Mouse (Mus musculus): Measurements from ENCODE around the gene Rasgrp3. TPM values are rescaled to one million over a fixed set of nuclear protein-coding genes. Genes with fewer than 3 reads are reported as not detected.
A peak's percentile ranks its signal among the peaks of the same experiment; 100 is the strongest.

Gene Rasgrp3
- polyA plus RNA-seq, 1 experiment from 2014 or later, result 5.5 TPM

- Histone ChIP-seq H3K27ac (ENCODE audit: low read depth, low read length) (no peak overlapping the region), H3K4me3 (ENCODE audit: low read depth, low read length) (no peak overlapping the region), H3K36me3 (ENCODE audit: control insufficient read depth, insufficient read depth, low read length) (no peaks in the 10 kb centered on the region), H3K9me3 (ENCODE audit: control insufficient read depth, low read length) (no peaks in the 10 kb centered on the region), H3K4me2 (no peak overlapping the region), H3K27me3 (ENCODE audit: control insufficient read depth, insufficient read depth, low read length) (no peaks in the 10 kb centered on the region), H3K4me1 (ENCODE audit: control insufficient read depth, insufficient read depth, low read length) (no peaks in the 10 kb centered on the region), H3K9ac (ENCODE audit: low read length) (no peak overlapping the region)
- DNase-seq (ENCODE audit: low spot score, missing footprints) (peak; percentile 81), ATAC-seq (ENCODE audit: low FRiP score) (0 out of 2 replicates have a peak, but pooled peaks have one; percentile 24)
- WGBS, result 20% methylated on average over 15 of the region's 15 CpGs
Measured at GRCm38 (mm10) chr17:75464983-75465634, 29.4 kb downstream of the Rasgrp3 start.

- ATAC-seq (ENCODE audit: low FRiP score), result no peak
- Histone ChIP-seq H3K4me3 (ENCODE audit: low read depth, low read length) (no peak overlapping the region), H3K4me2 (no peak overlapping the region)
Measured at GRCm38 (mm10) chr17:75465635-75465997, 29.9 kb downstream of the Rasgrp3 start.

GRCm38 (mm10) chr17:75466948-75467347 lies 31.3 kb downstream of the Rasgrp3 start:
- ATAC-seq (ENCODE audit: low FRiP score) (no peak), DNase-seq (ENCODE audit: low spot score, missing footprints) (no peak)
- Histone ChIP-seq H3K4me1 (ENCODE audit: control insufficient read depth, insufficient read depth, low read length) (no peaks in the 10 kb centered on the region), H3K36me3 (ENCODE audit: control insufficient read depth, insufficient read depth, low read length) (no peaks in the 10 kb centered on the region), H3K4me2 (no peak overlapping the region), H3K4me3 (ENCODE audit: low read depth, low read length) (no peak overlapping the region), H3K27ac (ENCODE audit: low read depth, low read length) (no peak overlapping the region), H3K9ac (ENCODE audit: low read length) (no peak overlapping the region), H3K27me3 (ENCODE audit: control insufficient read depth, insufficient read depth, low read length) (no peaks in the 10 kb centered on the region), H3K9me3 (ENCODE audit: control insufficient read depth, low read length) (no peaks in the 10 kb centered on the region)
- 87% methylated on average over 4 of the region's 4 CpGs for WGBS

More at GRCm38 (mm10) chr17:75465635-75465997, 29.9 kb downstream of the Rasgrp3 start:
- H3K27me3 ChIP-seq (ENCODE audit: control insufficient read depth, insufficient read depth, low read length), result no peaks in the 10 kb centered on the region
- no peak overlapping the region for H3K27ac ChIP-seq (ENCODE audit: low read depth, low read length)
- no peaks in the 10 kb centered on the region for H3K9me3 ChIP-seq (ENCODE audit: control insufficient read depth, low read length)
- H3K36me3 ChIP-seq (ENCODE audit: control insufficient read depth, insufficient read depth, low read length), result no peaks in the 10 kb centered on the region
- no peak overlapping the region for H3K9ac ChIP-seq (ENCODE audit: low read length)
- no peaks in the 10 kb centered on the region for H3K4me1 ChIP-seq (ENCODE audit: control insufficient read depth, insufficient read depth, low read length)
- DNase-seq (ENCODE audit: low spot score, missing footprints), result peak; percentile 84
- WGBS, result 77% methylated on average over 14 of the region's 14 CpGs

GRCm38 (mm10) chr17:75467526-75467925 lies 31.8 kb downstream of the Rasgrp3 start:
- 86% methylated on average over 2 of the region's 2 CpGs for WGBS

GRCm38 (mm10) chr17:75468479-75469114 lies 32.9 kb downstream of the Rasgrp3 start:
- WGBS, result 91% methylated on average over 10 of the region's 10 CpGs
- Histone ChIP-seq H3K4me2 (no peak overlapping the region), H3K4me3 (ENCODE audit: low read depth, low read length) (no peak overlapping the region), H3K9me3 (ENCODE audit: control insufficient read depth, low read length) (no peaks in the 10 kb centered on the region), H3K4me1 (ENCODE audit: control insufficient read depth, insufficient read depth, low read length) (no peaks in the 10 kb centered on the region), H3K27me3 (ENCODE audit: control insufficient read depth, insufficient read depth, low read length) (no peaks in the 10 kb centered on the region), H3K9ac (ENCODE audit: low read length) (no peak overlapping the region), H3K27ac (ENCODE audit: low read depth, low read length) (no peak overlapping the region), H3K36me3 (ENCODE audit: control insufficient read depth, insufficient read depth, low read length) (no peaks in the 10 kb centered on the region)
- ATAC-seq (ENCODE audit: low FRiP score) (no peak), DNase-seq (ENCODE audit: low spot score, missing footprints) (no peak)

More at GRCm38 (mm10) chr17:75467526-75467925, 31.8 kb downstream of the Rasgrp3 start:
- Histone ChIP-seq H3K27me3 (ENCODE audit: control insufficient read depth, insufficient read depth, low read length) (no peaks in the 10 kb centered on the region), H3K4me1 (ENCODE audit: control insufficient read depth, insufficient read depth, low read length) (no peaks in the 10 kb centered on the region), H3K9ac (ENCODE audit: low read length) (no peak overlapping the region), H3K27ac (ENCODE audit: low read depth, low read length) (no peak overlapping the region), H3K36me3 (ENCODE audit: control insufficient read depth, insufficient read depth, low read length) (no peaks in the 10 kb centered on the region), H3K9me3 (ENCODE audit: control insufficient read depth, low read length) (no peaks in the 10 kb centered on the region), H3K4me2 (no peak overlapping the region), H3K4me3 (ENCODE audit: low read depth, low read length) (no peak overlapping the region)
- no peak for ATAC-seq (ENCODE audit: low FRiP score)
- no peak for DNase-seq (ENCODE audit: low spot score, missing footprints)

- 87% methylated on average over 6 of the region's 6 CpGs for WGBS
- Histone ChIP-seq H3K27ac (ENCODE audit: low read depth, low read length) (no peak overlapping the region), H3K4me1 (ENCODE audit: control insufficient read depth, insufficient read depth, low read length) (no peaks in the 10 kb centered on the region), H3K9ac (ENCODE audit: low read length) (no peak overlapping the region), H3K27me3 (ENCODE audit: control insufficient read depth, insufficient read depth, low read length) (no peaks in the 10 kb centered on the region), H3K9me3 (ENCODE audit: control insufficient read depth, low read length) (no peaks in the 10 kb centered on the region), H3K4me3 (ENCODE audit: low read depth, low read length) (no peak overlapping the region), H3K36me3 (ENCODE audit: control insufficient read depth, insufficient read depth, low read length) (no peaks in the 10 kb centered on the region), H3K4me2 (no peak overlapping the region)
- DNase-seq (ENCODE audit: low spot score, missing footprints), result no peak
- no peak for ATAC-seq (ENCODE audit: low FRiP score)
Measured at GRCm38 (mm10) chr17:75470325-75470724, 34.6 kb downstream of the Rasgrp3 start.

- Histone ChIP-seq H3K4me3 (ENCODE audit: low read depth, low read length) (no peak overlapping the region), H3K9me3 (ENCODE audit: control insufficient read depth, low read length) (no peaks in the 10 kb centered on the region), H3K27ac (ENCODE audit: low read depth, low read length) (no peak overlapping the region), H3K36me3 (ENCODE audit: control insufficient read depth, insufficient read depth, low read length) (no peaks in the 10 kb centered on the region), H3K27me3 (ENCODE audit: control insufficient read depth, insufficient read depth, low read length) (no peaks in the 10 kb centered on the region), H3K4me1 (ENCODE audit: control insufficient read depth, insufficient read depth, low read length) (no peaks in the 10 kb centered on the region), H3K9ac (ENCODE audit: low read length) (no peak overlapping the region), H3K4me2 (no peak overlapping the region)
- no peak for DNase-seq (ENCODE audit: low spot score, missing footprints)
- ATAC-seq (ENCODE audit: low FRiP score), result no peak
- 90% methylated on average over 7 of the region's 7 CpGs for WGBS
Measured at GRCm38 (mm10) chr17:75470885-75471610, 35.4 kb downstream of the Rasgrp3 start.

- no peak for DNase-seq (ENCODE audit: low spot score, missing footprints)
- no peaks in the 10 kb centered on the region for H3K36me3 ChIP-seq (ENCODE audit: control insufficient read depth, insufficient read depth, low read length)
- 93% methylated on average over 6 of the region's 6 CpGs for WGBS
- ATAC-seq (ENCODE audit: low FRiP score), result no peak
- no peak overlapping the region for H3K9ac ChIP-seq (ENCODE audit: low read length)
- H3K4me3 ChIP-seq (ENCODE audit: low read depth, low read length), result no peak overlapping the region
- no peak overlapping the region for H3K27ac ChIP-seq (ENCODE audit: low read depth, low read length)
- no peaks in the 10 kb centered on the region for H3K9me3 ChIP-seq (ENCODE audit: control insufficient read depth, low read length)
- H3K4me1 ChIP-seq (ENCODE audit: control insufficient read depth, insufficient read depth, low read length), result no peaks in the 10 kb centered on the region
- H3K4me2 ChIP-seq, result no peak overlapping the region
- H3K27me3 ChIP-seq (ENCODE audit: control insufficient read depth, insufficient read depth, low read length), result no peaks in the 10 kb centered on the region
Measured at GRCm38 (mm10) chr17:75471644-75472253, 36.1 kb downstream of the Rasgrp3 start.

- DNase-seq (ENCODE audit: low spot score, missing footprints), result no peak
Measured at GRCm38 (mm10) chr17:75472379-75472778, 36.7 kb downstream of the Rasgrp3 start.

More at GRCm38 (mm10) chr17:75472379-75472778, 36.7 kb downstream of the Rasgrp3 start:
- Histone ChIP-seq H3K4me1 (ENCODE audit: control insufficient read depth, insufficient read depth, low read length) (no peaks in the 10 kb centered on the region), H3K4me3 (ENCODE audit: low read depth, low read length) (no peak overlapping the region), H3K4me2 (no peak overlapping the region), H3K27me3 (ENCODE audit: control insufficient read depth, insufficient read depth, low read length) (no peaks in the 10 kb centered on the region), H3K36me3 (ENCODE audit: control insufficient read depth, insufficient read depth, low read length) (no peaks in the 10 kb centered on the region), H3K27ac (ENCODE audit: low read depth, low read length) (no peak overlapping the region), H3K9me3 (ENCODE audit: control insufficient read depth, low read length) (no peaks in the 10 kb centered on the region), H3K9ac (ENCODE audit: low read length) (no peak overlapping the region)
- ATAC-seq (ENCODE audit: low FRiP score), result no peak
- WGBS, result 76% methylated on average over 2 of the region's 2 CpGs
